Mouse (Mus musculus): ENCODE data around the gene Dph1. TPM values are rescaled to one million over a fixed set of nuclear protein-coding genes. Genes with fewer than 3 reads are reported as not detected.

Gene Dph1
- polyA plus RNA-seq, 1 experiment, result 16.6 TPM

GRCm38 (mm10) chr11:75132278-75132677 lies 58.8 kb downstream of the Dph1 start:
- no peaks in the 10 kb centered on the region for H3K27me3 ChIP-seq (ENCODE audit: control insufficient read depth, insufficient read depth, low read length)
- peaks cover 1% of the 10 kb centered on the region; the same call in 1 of the 2 replicates for H3K36me3 ChIP-seq (ENCODE audit: control insufficient read depth, insufficient read depth, low read length)
- no peak for TF ChIP-seq POLR2A (IDR thresholded peaks at IDR 0.05; ENCODE audit: control insufficient read depth, low read depth, low read length)
- TF ChIP-seq CTCF (IDR thresholded peaks at IDR 0.05; ENCODE audit: control insufficient read depth, insufficient read depth, insufficient replicate concordance, low read depth, low read length), result no peak
- no peak overlapping the region for H3K4me3 ChIP-seq (ENCODE audit: control insufficient read depth, low read depth, low read length)
- H3K27ac ChIP-seq (ENCODE audit: control insufficient read depth, insufficient read depth, low read depth, low read length), result no peak overlapping the region
- no peaks in the 10 kb centered on the region; the same call in none of the 2 replicates for H3K4me1 ChIP-seq (ENCODE audit: control insufficient read depth, insufficient read depth, low read length)

- TF ChIP-seq CTCF (IDR thresholded peaks at IDR 0.05; ENCODE audit: control insufficient read depth, insufficient read depth, insufficient replicate concordance, low read depth, low read length), result no peak
- Histone ChIP-seq H3K27ac (ENCODE audit: control insufficient read depth, insufficient read depth, low read depth, low read length) (no peak overlapping the region), H3K4me1 (ENCODE audit: control insufficient read depth, insufficient read depth, low read length) (no peaks in the 10 kb centered on the region), H3K4me3 (ENCODE audit: control insufficient read depth, low read depth, low read length) (no peak overlapping the region), H3K36me3 (ENCODE audit: control insufficient read depth, insufficient read depth, low read length) (no peaks in the 10 kb centered on the region), H3K27me3 (ENCODE audit: control insufficient read depth, insufficient read depth, low read length) (no peaks in the 10 kb centered on the region)
These were observed 59.7 kb downstream of the Dph1 start for GRCm38 (mm10) chr11:75131300-75131699.

- no peaks in the 10 kb centered on the region for H3K27me3 ChIP-seq (ENCODE audit: control insufficient read depth, insufficient read depth, low read length)
- H3K27ac ChIP-seq (ENCODE audit: control insufficient read depth, insufficient read depth, low read depth, low read length), result no peak overlapping the region
- no peaks in the 10 kb centered on the region for H3K36me3 ChIP-seq (ENCODE audit: control insufficient read depth, insufficient read depth, low read length)
- TF ChIP-seq CTCF (IDR thresholded peaks at IDR 0.05; ENCODE audit: control insufficient read depth, insufficient read depth, insufficient replicate concordance, low read depth, low read length), result no peak
- no peak overlapping the region for H3K4me3 ChIP-seq (ENCODE audit: control insufficient read depth, low read depth, low read length)
- H3K4me1 ChIP-seq (ENCODE audit: control insufficient read depth, insufficient read depth, low read length), result no peaks in the 10 kb centered on the region
These were observed 61.6 kb downstream of the Dph1 start for GRCm38 (mm10) chr11:75129481-75129880.

Other genes with a start within 250 kb of the Dph1 start
- 1.3 and 1.7 TPM in 2 replicates for gene Hic1, start 21.7 kb downstream of the Dph1 start, polyA plus RNA-seq (2012; rRNA removed)
- gene Ovca2, start 12.4 kb downstream of the Dph1 start, polyA plus RNA-seq (2012; rRNA removed), result 9.1 and 10.2 TPM in 2 replicates
- gene Rtn4rl1, start 2.5 kb upstream of the Dph1 start, polyA plus RNA-seq (2012; rRNA removed), result 3.1 and 3.3 TPM in 2 replicates
- gene Rpa1, start 157.1 kb upstream of the Dph1 start, polyA plus RNA-seq (2012; rRNA removed), result 73.7 and 76.4 TPM in 2 replicates
- 1.8 and 2.1 TPM in 2 replicates for gene Smyd4, start 157.2 kb upstream of the Dph1 start, polyA plus RNA-seq (2012; rRNA removed)
- 13.2 and 13.3 TPM in 2 replicates for gene Serpinf1, start 231.5 kb upstream of the Dph1 start, polyA plus RNA-seq (2012; rRNA removed)
- gene Serpinf2, start 248.3 kb upstream of the Dph1 start, polyA plus RNA-seq (2012; rRNA removed), result 0.29 and 0.33 TPM in 2 replicates